Mouse (Mus musculus) spleen, postnatal 10 days (tissue): ENCODE data around the gene Gm17655.
"Not testable (repeated sequence)": the region's sequence is repeated elsewhere in the genome, so short reads cannot be mapped to it uniquely, and the experiment has no call there.

ENCODE experiments used
- DNase-seq, 2 experiments: peaks; one replicate each; pipeline ENCODE4 v3.0.0; 2021 to 2022; ENCODE audit warnings: low spot score in 2 of 2

Gm17655 gene

GRCm38 (mm10) chr5:110072413-110072812 lies at the start of gene Gm17655:
Gm17655 (minus strand) TSS chr5:110072513.
- not testable (repeated sequence) for DNase-seq

- peak; percentile 81 to 88 for DNase-seq
Observed at GRCm38 (mm10) chr5:110109991-110110441, 37.7 kb upstream of the Gm17655 start, which contains the start of gene Zfp605. Zfp605 (plus strand) TSS chr5:110110092.

- DNase-seq: no peak
Observed at GRCm38 (mm10) chr5:110108305-110108628, 36.0 kb upstream of the Gm17655 start.

- peak; percentile 82 to 95 for DNase-seq
Observed at GRCm38 (mm10) chr5:110107581-110108304, 35.4 kb upstream of the Gm17655 start, which contains the start of gene Gtpbp6. Gtpbp6 (minus strand) TSS chr5:110108197.

GRCm38 (mm10) chr5:110106901-110107564 lies 34.7 kb upstream of the Gm17655 start:
- DNase-seq: peak in 1 of 2 experiments; percentile 28

- DNase-seq: no peak
Observed at GRCm38 (mm10) chr5:110106140-110106871, 34.0 kb upstream of the Gm17655 start.

GRCm38 (mm10) chr5:110104616-110105380 lies 32.5 kb upstream of the Gm17655 start:
- no peak for DNase-seq

- no peak for DNase-seq
Observed at GRCm38 (mm10) chr5:110103901-110104615, 31.7 kb upstream of the Gm17655 start.

GRCm38 (mm10) chr5:110102853-110103625 lies 30.7 kb upstream of the Gm17655 start:
- DNase-seq: no peak

GRCm38 (mm10) chr5:110102429-110102828 lies 30.1 kb upstream of the Gm17655 start:
- no peak for DNase-seq

GRCm38 (mm10) chr5:110101716-110102347 lies 29.5 kb upstream of the Gm17655 start:
- peak in 1 of 2 experiments; percentile 10 for DNase-seq

- DNase-seq: peak in 1 of 2 experiments; percentile 14
Observed at GRCm38 (mm10) chr5:110100921-110101631, 28.8 kb upstream of the Gm17655 start.

- no peak for DNase-seq
Observed at GRCm38 (mm10) chr5:110099656-110100580, 27.6 kb upstream of the Gm17655 start, which contains the start of gene Plcxd1. Plcxd1 (plus strand) TSS chr5:110099969.

GRCm38 (mm10) chr5:110098991-110099477 lies 26.7 kb upstream of the Gm17655 start:
- DNase-seq: no peak

- DNase-seq: no peak
Observed at GRCm38 (mm10) chr5:110094847-110095213, 22.5 kb upstream of the Gm17655 start.

- DNase-seq: peak; percentile 73 to 85
Observed at GRCm38 (mm10) chr5:110094030-110094846, 21.9 kb upstream of the Gm17655 start, which contains the start of gene Gm35315. Gm35315 (minus strand) TSS chr5:110094420.

- no peak for DNase-seq
Observed at GRCm38 (mm10) chr5:110091546-110091945, 19.2 kb upstream of the Gm17655 start.
